Mouse (Mus musculus) natural killer cell, adult 2 months (primary cell): ENCODE data around the gene Gm2026.
"Not testable (repeated sequence)": the region's sequence is repeated elsewhere in the genome, so short reads cannot be mapped to it uniquely, and the experiment has no call there.

Experiments
- DNase-seq, 2 experiments: peaks; one replicate each; pipeline ENCODE4 v3.0.0; 2022; ENCODE audit warnings: low spot score in 2 of 2

Gene Gm2026

GRCm38 (mm10) chr2:175965031-175965430, at the start of gene Gm2026:
Gene Gm2026 (plus strand): TSS chr2:175965331.
- not testable (repeated sequence) for DNase-seq

GRCm38 (mm10) chr2:175931000-175931399, 34.1 kb upstream of the Gm2026 start, which contains the start of gene Zfp966:
Gene Zfp966 (minus strand): TSS chr2:175931100.
- DNase-seq: not testable (repeated sequence)
